Comparison of ENCODE assay signal across 30 mouse cellular contexts in genomic region chr4:84361165-84361564, GRCm38 (mm10).
DNase-seq lines count a peak whose midpoint lies in the region; ATAC-seq lines count a peak whose summit lies in the region.
"Had no signal": no experiment of that assay in that cellular context is flagged by ENCODE, and none has a peak within 500 bp of the region (broad histone marks: within the 10 kb centered on the region; RNA-seq: fewer than 3 reads in every experiment).

No protein-coding gene starts in this region.

- no peak for DNase-seq in forebrain, embryonic 10.5 days (ENCODE audit: extremely low spot score, low spot score)
- peak; percentile 64 for DNase-seq in adipocyte (ENCODE audit: low spot score)
- DNase-seq in left cerebral cortex, postnatal 10 days (ENCODE audit: extremely low spot score in 1 of 2, low spot score in 2 of 2), result no peak
- no peak for DNase-seq in frontal cortex, postnatal 36 days (ENCODE audit: low spot score in 2 of 2)
- DNase-seq: adrenal gland, adult 2 months; adrenal gland, postnatal 36 days; cerebellum, adult 8-10 months; cerebellum, postnatal 25 days; gastrocnemius, postnatal 10 days; kidney, adult 18-20 months; layer of hippocampus, postnatal 36 days; liver; lung, adult 2 months; lung, postnatal 10 days; retina, postnatal 1 day; right cerebral cortex, postnatal 25 days; thymus, postnatal 14 days had no signal

- H3K4me1 ChIP-seq in forebrain, embryonic 10.5 days, result peaks cover 38% of the 10 kb centered on the region
- H3K4me1 ChIP-seq in forebrain, embryonic 12.5 days, result peaks cover 19% of the 10 kb centered on the region
- peaks cover 37% of the 10 kb centered on the region for H3K4me1 ChIP-seq in embryonic facial prominence, embryonic 15.5 days
- peaks cover 56% of the 10 kb centered on the region for H3K4me1 ChIP-seq in limb, embryonic 13.5 days

- no peak overlapping the region for H3K9ac ChIP-seq in forebrain, embryonic 12.5 days
- no peak overlapping the region for H3K9ac ChIP-seq in embryonic facial prominence, embryonic 15.5 days
- H3K9ac ChIP-seq in limb, embryonic 13.5 days, result no peak overlapping the region
- H3K9ac ChIP-seq: kidney, embryonic 15.5 days; liver, embryonic 14.5 days; midbrain, embryonic 12.5 days; neural tube, embryonic 15.5 days; stomach, embryonic 15.5 days had no signal

- H3K27me3 ChIP-seq in forebrain, embryonic 10.5 days (ENCODE audit: poor library complexity, severe bottlenecking), result no peaks in the 10 kb centered on the region
- no peaks in the 10 kb centered on the region for H3K27me3 ChIP-seq in forebrain, embryonic 12.5 days
- no peaks in the 10 kb centered on the region for H3K27me3 ChIP-seq in embryonic facial prominence, embryonic 15.5 days
- no peaks in the 10 kb centered on the region for H3K27me3 ChIP-seq in limb, embryonic 13.5 days
- H3K27me3 ChIP-seq: kidney, embryonic 15.5 days; midbrain, embryonic 12.5 days; neural tube, embryonic 15.5 days; Patski; stomach, embryonic 15.5 days had no signal

- no peak for ATAC-seq in forebrain, embryonic 12.5 days (ENCODE audit: low FRiP score)
- no peak for ATAC-seq in embryonic facial prominence, embryonic 15.5 days (ENCODE audit: insufficient number of reproducible peaks, low FRiP score, low TSS enrichment, low read depth)
- no peak for ATAC-seq in limb, embryonic 13.5 days (ENCODE audit: low FRiP score, low read depth)
- ATAC-seq in activated CD4-positive, CD25-positive, alpha-beta regulatory T cell, adult 4 months, result no peak
- ATAC-seq: forebrain, embryonic 16.5 days; hindbrain, embryonic 16.5 days; Patski had no signal

- WGBS in forebrain, embryonic 10.5 days, result 69% methylated on average over 5 of the region's 5 CpGs
- WGBS in forebrain, embryonic 12.5 days, result 75% methylated on average over 5 of the region's 5 CpGs
- WGBS in embryonic facial prominence, embryonic 15.5 days, result 35% methylated on average over 5 of the region's 5 CpGs
- 56% methylated on average over 5 of the region's 5 CpGs for WGBS in limb, embryonic 13.5 days

- H3K4me2 ChIP-seq in forebrain, embryonic 12.5 days, result no peak overlapping the region
- 0 out of 2 replicates have a peak overlapping the region, but pooled peaks have one; percentile 4 for H3K4me2 ChIP-seq in embryonic facial prominence, embryonic 15.5 days (replicated peaks)
- H3K4me2 ChIP-seq in limb, embryonic 13.5 days (replicated peaks), result no peak overlapping the region
- H3K4me2 ChIP-seq: kidney, embryonic 15.5 days; midbrain, embryonic 12.5 days; neural tube, embryonic 15.5 days; stomach, embryonic 15.5 days had no signal

- H3K9me3 ChIP-seq in forebrain, embryonic 10.5 days, result no peaks in the 10 kb centered on the region
- H3K9me3 ChIP-seq in forebrain, embryonic 12.5 days, result no peaks in the 10 kb centered on the region
- no peaks in the 10 kb centered on the region for H3K9me3 ChIP-seq in embryonic facial prominence, embryonic 15.5 days (replicated peaks)
- H3K9me3 ChIP-seq in limb, embryonic 13.5 days, result no peaks in the 10 kb centered on the region
- H3K9me3 ChIP-seq: kidney, embryonic 15.5 days; midbrain, embryonic 12.5 days; neural tube, embryonic 15.5 days; stomach, embryonic 15.5 days had no signal

- H3K36me3 ChIP-seq in forebrain, embryonic 10.5 days (replicated peaks), result no peaks in the 10 kb centered on the region
- no peaks in the 10 kb centered on the region for H3K36me3 ChIP-seq in forebrain, embryonic 12.5 days (replicated peaks)
- no peaks in the 10 kb centered on the region for H3K36me3 ChIP-seq in embryonic facial prominence, embryonic 15.5 days
- H3K36me3 ChIP-seq in limb, embryonic 13.5 days, result no peaks in the 10 kb centered on the region
- H3K36me3 ChIP-seq: G1E; kidney, embryonic 15.5 days; midbrain, embryonic 12.5 days; neural tube, embryonic 15.5 days; stomach, embryonic 15.5 days had no signal

- intact Hi-C loops in left cerebral cortex, postnatal 10 days (cut with DNase I), result no loop called here

- no peak overlapping the region for H3K4me3 ChIP-seq in forebrain, embryonic 10.5 days
- H3K4me3 ChIP-seq in forebrain, embryonic 12.5 days (replicated peaks), result no peak overlapping the region
- H3K4me3 ChIP-seq in embryonic facial prominence, embryonic 15.5 days (replicated peaks), result no peak overlapping the region
- H3K4me3 ChIP-seq in limb, embryonic 13.5 days, result no peak overlapping the region
- H3K4me3 ChIP-seq: kidney, embryonic 15.5 days; midbrain, embryonic 12.5 days; neural tube, embryonic 15.5 days; stomach, embryonic 15.5 days had no signal

- peak overlapping the region; percentile 40; the same call in 1 of the 2 replicates for H3K27ac ChIP-seq in forebrain, embryonic 10.5 days
- H3K27ac ChIP-seq in forebrain, embryonic 12.5 days, result no peak overlapping the region
- H3K27ac ChIP-seq in embryonic facial prominence, embryonic 15.5 days (replicated peaks), result peak overlapping the region; percentile 39; the same call in 1 of the 2 replicates
- peak overlapping the region; percentile 58; the same call in 1 of the 2 replicates for H3K27ac ChIP-seq in limb, embryonic 13.5 days
- H3K27ac ChIP-seq: kidney, embryonic 15.5 days; liver, embryonic 14.5 days; midbrain, embryonic 12.5 days; neural tube, embryonic 15.5 days; stomach, embryonic 15.5 days had no signal
